Mouse (Mus musculus) kidney, adult 2 months (tissue): Measurements from ENCODE around the gene Kcnip4.

ENCODE experiments used
- CTCF ChIP-seq: fragments of 200-500 bp; conservative IDR thresholded peaks from 2 replicates; pipeline ENCODE4 v1.5.1; 2011; ENCODE audit warnings: low read depth, mild to moderate bottlenecking, control low read depth, low read length, moderate library complexity, mixed read lengths; ENCODE audit not compliant: insufficient read depth, insufficient read length
- POLR2A ChIP-seq: fragments of 200-500 bp; IDR thresholded peaks from one replicate; pipeline ENCODE4 v1.6.1; 2011; ENCODE audit warnings: low read depth, low read length, control low read depth

GRCm38 (mm10) chr5:48490864-48491477 is 1033.7 kb downstream of the Kcnip4 start:
- TF ChIP-seq CTCF: no peak
- TF ChIP-seq POLR2A: no peak
